Mouse (Mus musculus) ES-Bruce4 (cell line): Measurements from ENCODE around the gene Eif4e3.

Experiments
- CTCF ChIP-seq: IDR thresholded peaks from one replicate; pipeline ENCODE4 v1.8.1; 2011; ENCODE audit warnings: low read depth, low read length
- EP300 ChIP-seq: IDR thresholded peaks from 2 replicates; pipeline ENCODE4 v1.6.1; 2011; ENCODE audit warnings: low read depth, low read length; ENCODE audit not compliant: insufficient read depth
- POLR2A ChIP-seq: IDR thresholded peaks from one replicate; pipeline ENCODE4 v1.8.1; 2011; ENCODE audit warnings: low read length; ENCODE audit not compliant: insufficient read depth

- TF ChIP-seq CTCF = no peak
- no peak for TF ChIP-seq EP300
- TF ChIP-seq POLR2A = no peak
Observed at GRCm38 (mm10) chr6:99636801-99637200, 29.8 kb downstream of the Eif4e3 start.
